Mouse (Mus musculus) testis, adult 2 months (tissue): ENCODE data around the gene Dlec1. TPM values are rescaled to one million over a fixed set of nuclear protein-coding genes. Genes with fewer than 3 reads are reported as not detected.

Experiments used
- H3K27ac ChIP-seq: fragments of 200-500 bp; 2 replicates; pipeline ENCODE4 v1.5.1; 2012; ENCODE audit warnings: low read depth, low read length; ENCODE audit not compliant: control insufficient read depth, insufficient read depth
- H3K27me3 ChIP-seq: fragments of 200-500 bp; 2 replicates; pipeline ENCODE4 v1.6.1; 2012; ENCODE audit warnings: mild to moderate bottlenecking, low read length, moderate library complexity; ENCODE audit not compliant: control insufficient read depth, insufficient read depth
- H3K36me3 ChIP-seq: fragments of 200-500 bp; 2 replicates; pipeline ENCODE4 v1.6.1; 2012; ENCODE audit warnings: mild to moderate bottlenecking, low read length; ENCODE audit not compliant: control insufficient read depth, insufficient read depth
- H3K4me1 ChIP-seq: fragments of 200-500 bp; 2 replicates; pipeline ENCODE4 v1.6.1; 2012; ENCODE audit warnings: low read length; ENCODE audit not compliant: control insufficient read depth, insufficient read depth
- H3K4me3 ChIP-seq: fragments of 200-500 bp; 2 replicates; pipeline ENCODE4 v1.5.1; 2012; ENCODE audit warnings: low read depth, mild to moderate bottlenecking, low read length, moderate library complexity, mixed read lengths; ENCODE audit not compliant: control insufficient read depth
- CTCF ChIP-seq: fragments of 200-500 bp; IDR thresholded peaks from 2 replicates; pipeline ENCODE4 v1.5.1; 2012; ENCODE audit warnings: low read depth, mild to moderate bottlenecking, inconsistent platforms, low read length, moderate library complexity; ENCODE audit not compliant: control insufficient read depth, insufficient read depth, insufficient replicate concordance
- POLR2A ChIP-seq: fragments of 200-500 bp; IDR thresholded peaks from 2 replicates; pipeline ENCODE4 v1.6.1; 2012; ENCODE audit warnings: low read depth, mild to moderate bottlenecking, inconsistent platforms, low read length, moderate library complexity; ENCODE audit not compliant: control insufficient read depth
- polyA plus RNA-seq: library from polyadenylated mRNA; depleted of rRNA; stranded (reverse); fragments of >200 nt; gene quantifications from 2 replicates; pipeline ENCODE4 v1.2.3, GENCODE M21; 2012

Dlec1 gene
- polyA plus RNA-seq, 1 experiment: 26.2 TPM

DNA sequence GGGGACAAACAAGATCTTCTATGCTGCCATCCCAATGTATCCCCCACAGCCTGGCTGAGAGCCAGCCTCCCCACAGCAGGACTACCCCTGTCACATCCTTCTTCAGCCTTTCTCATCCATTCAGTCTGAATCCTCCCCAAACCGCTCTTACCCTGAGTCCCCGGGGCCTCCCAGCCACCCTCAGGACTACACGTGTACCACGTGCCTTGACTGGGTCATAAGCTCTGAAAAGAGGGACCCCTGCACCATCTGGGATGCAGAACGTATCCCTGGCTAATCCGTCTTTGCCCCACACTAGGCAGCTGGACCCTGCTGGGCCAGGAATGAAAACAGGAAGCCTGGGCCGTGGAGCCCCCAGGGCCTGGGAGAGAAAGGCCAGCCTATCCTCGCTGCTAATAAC, 20.2 kb upstream of the Dlec1 start:
- no peak overlapping the region for H3K4me3 ChIP-seq
- H3K27me3 ChIP-seq: no peaks in the 10 kb centered on the region
- no peaks in the 10 kb centered on the region; the same call in none of the 2 replicates for H3K4me1 ChIP-seq
- no peaks in the 10 kb centered on the region for H3K36me3 ChIP-seq
- H3K27ac ChIP-seq: no peak overlapping the region
- TF ChIP-seq CTCF (no peak), POLR2A (no peak)

DNA sequence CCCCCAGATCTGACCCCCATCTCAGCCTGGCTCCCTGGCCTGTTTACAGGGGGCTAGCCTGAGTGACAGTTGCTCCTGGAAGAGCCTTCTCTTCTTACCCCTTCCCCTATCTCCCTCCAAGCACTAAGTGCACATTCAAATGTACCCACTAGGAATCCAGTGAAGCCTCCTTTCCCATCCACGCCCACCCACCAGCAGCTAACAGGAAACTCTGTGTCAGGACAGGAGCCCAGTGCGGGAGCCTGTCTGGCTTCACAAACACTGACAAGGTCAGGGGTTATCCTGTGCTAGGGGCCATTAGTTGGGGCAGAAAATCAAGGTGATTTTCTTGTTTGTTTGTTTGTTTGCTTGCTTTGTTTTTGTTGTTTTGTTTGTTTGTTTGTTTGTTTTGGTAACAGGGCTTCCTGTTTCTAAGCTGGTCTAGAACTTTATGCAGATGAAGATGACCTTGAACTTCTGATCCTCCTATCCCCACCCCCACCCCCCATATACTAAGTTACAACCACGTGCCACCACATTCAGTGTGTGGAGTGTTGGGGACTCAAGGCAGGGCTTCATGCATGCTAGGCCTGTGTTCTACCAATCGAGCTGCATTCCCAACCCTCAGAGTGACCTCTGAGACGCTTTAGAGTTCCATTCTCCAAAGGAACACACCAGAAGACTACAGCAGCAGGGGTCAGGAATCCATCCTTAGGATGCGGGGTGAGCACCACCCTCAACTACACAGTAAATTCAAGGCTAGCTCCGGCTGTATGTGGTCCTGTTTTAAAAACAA, 19.4 kb upstream of the Dlec1 start:
- TF ChIP-seq POLR2A: no peak
- TF ChIP-seq CTCF: no peak
- Histone ChIP-seq H3K36me3 (no peaks in the 10 kb centered on the region), H3K4me1 (peaks cover 3% of the 10 kb centered on the region), H3K4me3 (no peak overlapping the region), H3K27me3 (no peaks in the 10 kb centered on the region), H3K27ac (no peak overlapping the region)

DNA sequence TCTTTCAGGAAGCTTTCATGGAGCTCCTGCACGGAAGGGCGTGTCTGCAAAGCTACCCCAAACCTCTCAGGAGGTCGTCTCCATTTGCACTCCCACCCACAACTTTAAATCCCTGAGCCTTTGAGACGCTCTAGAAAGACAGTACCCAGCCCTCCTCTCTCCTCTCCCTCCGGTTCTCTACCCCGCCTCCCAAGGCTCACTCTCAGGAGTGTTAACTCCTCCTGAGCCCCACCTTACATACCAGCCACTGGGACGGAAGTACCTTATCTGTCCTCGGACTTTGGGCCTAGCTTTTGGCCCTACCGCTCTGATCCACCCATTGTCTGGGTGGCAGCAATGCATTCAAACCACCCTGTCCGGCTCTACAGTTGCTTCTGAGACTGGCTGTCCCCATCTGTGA, 18.3 kb upstream of the Dlec1 start:
- no peak overlapping the region for H3K27ac ChIP-seq
- TF ChIP-seq POLR2A (no peak), CTCF (no peak)

DNA sequence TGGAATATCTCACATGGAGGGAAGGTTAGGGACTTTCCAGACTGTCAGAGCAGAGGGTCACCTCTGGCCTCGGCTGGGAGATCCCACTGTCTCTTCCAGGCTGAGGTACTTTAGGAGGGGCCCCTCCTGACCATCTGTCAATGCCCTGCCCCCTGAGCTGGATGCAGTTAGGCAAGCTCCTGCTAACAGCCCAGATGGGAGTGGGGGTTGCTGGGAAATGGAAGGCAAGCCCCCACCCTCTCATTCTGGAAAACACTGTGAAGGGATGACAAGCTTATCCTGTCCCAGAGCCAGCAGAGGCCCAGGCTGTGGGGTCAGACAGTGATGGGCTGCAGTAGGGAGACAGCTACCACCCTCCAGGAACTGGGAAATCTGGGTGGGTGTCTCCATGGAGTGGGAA, 15.8 kb upstream of the Dlec1 start:
- Histone ChIP-seq H3K27me3 (no peaks in the 10 kb centered on the region; the same call in 1 of the 2 replicates), H3K36me3 (no peaks in the 10 kb centered on the region), H3K4me1 (peaks cover 11% of the 10 kb centered on the region), H3K27ac (no peak overlapping the region), H3K4me3 (peak overlapping the region; percentile 91)
- TF ChIP-seq CTCF (no peak), POLR2A (no peak)

More for the DNA sequence above, 18.3 kb upstream of the Dlec1 start:
- no peaks in the 10 kb centered on the region for H3K36me3 ChIP-seq
- peaks cover 9% of the 10 kb centered on the region for H3K4me1 ChIP-seq
- 0 out of 2 replicates have a peak overlapping the region, but pooled peaks have one; percentile 7 for H3K4me3 ChIP-seq
- H3K27me3 ChIP-seq: no peaks in the 10 kb centered on the region; the same call in 1 of the 2 replicates

DNA sequence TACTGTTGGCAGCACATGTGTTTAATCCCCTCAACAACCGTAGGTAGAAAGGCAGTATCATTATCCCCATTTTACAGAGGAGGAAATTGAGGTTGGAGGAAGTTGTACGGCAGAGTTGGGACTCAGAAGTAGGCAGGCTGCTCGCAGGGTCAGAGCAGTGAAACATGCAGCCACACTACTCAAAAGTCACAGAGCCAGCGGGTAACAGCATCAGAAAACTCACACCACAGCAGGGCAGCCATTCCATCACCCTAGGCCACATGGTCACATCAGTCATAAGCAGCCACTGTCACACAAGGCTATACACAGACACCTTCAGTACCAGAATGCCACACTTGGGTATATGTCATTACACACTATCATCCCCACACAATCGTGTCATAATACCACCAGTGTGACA, 15.0 kb upstream of the Dlec1 start:
- Histone ChIP-seq H3K36me3 (no peaks in the 10 kb centered on the region), H3K27me3 (no peaks in the 10 kb centered on the region; the same call in 1 of the 2 replicates), H3K27ac (no peak overlapping the region), H3K4me3 (peak overlapping the region; percentile 91), H3K4me1 (peaks cover 12% of the 10 kb centered on the region)
- TF ChIP-seq CTCF (no peak), POLR2A (peak; percentile 49; the same call in 1 of the 2 replicates)

DNA sequence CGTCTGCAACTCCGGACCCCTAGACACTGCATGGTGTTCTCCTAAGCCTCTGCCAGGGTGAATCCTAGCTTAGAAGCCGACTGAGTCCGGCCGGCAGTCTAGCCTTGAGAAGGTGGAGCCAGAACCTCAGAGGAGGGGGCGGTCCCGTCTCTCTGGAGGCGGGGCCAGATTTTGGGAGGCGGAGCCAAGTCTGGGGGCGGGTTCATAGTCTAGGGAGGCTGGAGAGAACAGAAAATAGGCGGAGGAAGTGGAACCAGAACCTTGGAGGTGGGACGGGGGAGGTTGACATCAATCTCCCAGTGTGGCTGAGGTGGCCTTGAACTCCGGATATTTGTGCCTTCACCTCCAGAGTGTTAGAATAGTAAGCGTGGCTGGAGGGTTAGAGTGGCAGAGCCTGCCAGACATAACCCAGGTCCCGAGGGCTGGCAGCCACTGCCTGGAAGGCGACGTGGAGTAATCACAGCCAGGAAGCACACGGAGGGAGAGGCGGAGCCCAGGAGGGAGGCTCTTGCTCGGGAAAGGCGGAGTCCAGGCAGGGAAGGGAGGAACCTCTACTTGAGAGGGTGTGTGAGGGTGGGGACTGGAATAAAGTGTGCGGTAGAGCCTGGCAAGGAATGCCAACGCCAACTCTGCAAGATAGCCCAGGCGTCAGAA, 14.0 kb upstream of the Dlec1 start:
- peaks cover 15% of the 10 kb centered on the region for H3K4me1 ChIP-seq
- peak; percentile 41; the same call in 1 of the 2 replicates for TF ChIP-seq POLR2A
- peak; percentile 8; the same call in 1 of the 2 replicates for TF ChIP-seq CTCF
- H3K36me3 ChIP-seq: no peaks in the 10 kb centered on the region
- no peaks in the 10 kb centered on the region; the same call in 1 of the 2 replicates for H3K27me3 ChIP-seq
- H3K4me3 ChIP-seq: peak overlapping the region; percentile 91
- peak overlapping the region; percentile 85 for H3K27ac ChIP-seq

DNA sequence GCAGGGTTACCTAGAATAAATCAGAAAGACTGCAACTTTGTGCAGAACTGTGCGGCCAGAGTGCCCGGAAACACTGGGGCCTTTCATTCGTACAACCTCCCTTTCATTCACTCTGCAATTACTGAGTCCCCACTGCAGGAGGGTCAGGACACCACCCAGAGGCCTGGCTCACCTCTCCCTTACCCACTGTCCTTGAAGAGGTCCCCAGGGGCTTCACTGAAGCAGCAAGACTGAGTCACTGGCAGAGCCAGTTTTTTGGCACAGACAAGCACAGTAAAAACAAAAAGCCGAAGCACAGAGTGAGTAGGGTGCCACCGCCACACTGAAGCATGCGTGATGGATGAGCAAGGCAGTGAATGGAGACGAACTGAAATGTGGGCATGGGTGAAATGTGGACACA, 12.8 kb upstream of the Dlec1 start:
- Histone ChIP-seq H3K4me1 (peaks cover 15% of the 10 kb centered on the region), H3K27me3 (no peaks in the 10 kb centered on the region; the same call in 1 of the 2 replicates), H3K36me3 (no peaks in the 10 kb centered on the region), H3K4me3 (peak overlapping the region; percentile 12), H3K27ac (peak overlapping the region; percentile 14; the same call in 1 of the 2 replicates)
- no peak for TF ChIP-seq CTCF
- no peak for TF ChIP-seq POLR2A
